Mouse (Mus musculus) intestine, embryonic 16.5 days (tissue): ENCODE measurements around the gene Klhl42. TPM values are rescaled to one million over a fixed set of nuclear protein-coding genes. Genes with fewer than 3 reads are reported as not detected.

ENCODE experiments used
- ATAC-seq: fragments of 200-750 bp; cut with Nextera tagmentation; 2 replicates; pipeline ENCODE4 v1.8.0; 2017; ENCODE audit warnings: moderate TSS enrichment, moderate library complexity
- H3K27ac ChIP-seq: fragments of 300-500 bp; sonication (generic); 2 replicates; pipeline ENCODE4 v1.5.1; 2014; ENCODE audit warnings: mild to moderate bottlenecking, low read length
- H3K27me3 ChIP-seq: fragments of 300-500 bp; sonication (generic); replicated peaks from 2 replicates; pipeline ENCODE4 v1.6.1; 2014; ENCODE audit warnings: low read length, control low read depth, mixed read lengths; ENCODE audit not compliant: control insufficient read depth, insufficient read depth
- H3K36me3 ChIP-seq: fragments of 300-500 bp; sonication (generic); 2 replicates; pipeline ENCODE4 v1.6.1; 2014; ENCODE audit warnings: low read length, control low read depth; ENCODE audit not compliant: control insufficient read depth, insufficient read depth
- H3K4me1 ChIP-seq: fragments of 300-500 bp; sonication (generic); 2 replicates; pipeline ENCODE4 v1.6.1; 2014; ENCODE audit warnings: low read length, control low read depth, mixed read lengths; ENCODE audit not compliant: control insufficient read depth, insufficient read depth
- H3K4me2 ChIP-seq: fragments of 300-500 bp; sonication (generic); 2 replicates; pipeline ENCODE4 v1.6.1; 2014; ENCODE audit warnings: low read depth, low read length, control low read depth
- H3K4me3 ChIP-seq: fragments of 300-500 bp; sonication (generic); 2 replicates; pipeline ENCODE4 v1.5.1; 2014; ENCODE audit warnings: mild to moderate bottlenecking, low read length
- H3K9ac ChIP-seq: fragments of 300-500 bp; sonication (generic); 2 replicates; pipeline ENCODE4 v1.6.1; 2014; ENCODE audit warnings: low read depth, low read length
- H3K9me3 ChIP-seq: fragments of 300-500 bp; sonication (generic); 2 replicates; pipeline ENCODE4 v1.6.1; 2016; ENCODE audit warnings: low read length, control low read depth; ENCODE audit not compliant: control insufficient read depth
- WGBS: fragments of 180-500 bp; shearing (Covaris S2); extraction: QIAGEN DNeasy Blood & Tissue Kit; methylation state at CpG from one replicate; pipeline ENCODE4 v1.1.7; 2014; 5-methylcytosine and 5-hydroxymethylcytosine counted together
- polyA plus RNA-seq: library from polyadenylated mRNA; unstranded; fragments of >200 nt; fragmentation: Nextera tagmentation; extraction: Ambion mirVana; gene quantifications from 2 replicates; pipeline ENCODE4 v1.2.1, GENCODE M21; 2015

Gene Klhl42
- polyA plus RNA-seq, 1 experiment from 2014 or later: 4.6 TPM

DNA sequence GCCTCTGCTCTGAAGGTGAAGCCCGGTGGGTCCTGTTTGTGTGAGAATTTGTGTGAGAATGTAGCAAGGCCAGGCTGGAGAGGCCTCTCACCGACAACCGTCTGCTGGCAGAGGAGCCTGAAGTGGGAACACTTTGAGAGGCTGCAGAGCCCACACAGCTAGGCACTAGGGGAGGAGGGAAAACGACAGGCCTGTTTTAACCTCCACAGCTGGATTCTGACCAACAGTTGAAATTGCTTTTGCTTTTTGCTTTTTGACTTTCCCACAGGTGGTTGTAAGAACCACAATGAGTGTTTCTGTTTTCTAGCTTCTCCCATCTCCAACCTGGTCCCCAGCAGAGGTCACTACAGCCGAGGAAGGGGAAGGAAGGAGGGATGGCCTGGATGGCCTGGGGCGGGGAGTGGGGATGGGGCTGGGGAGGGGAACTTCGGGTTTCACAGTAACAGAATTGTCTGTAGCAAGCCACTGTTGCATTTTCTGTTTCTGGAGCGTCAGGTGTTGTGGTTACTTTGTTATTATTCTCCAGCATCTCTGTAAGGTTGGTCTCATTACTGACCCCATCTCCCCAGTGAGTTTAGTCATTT lies 6.3 kb downstream of the Klhl42 start:
- Histone ChIP-seq H3K9ac (no peak overlapping the region), H3K36me3 (0 out of 2 replicates have a peak, but pooled peaks cover 2% of the 10 kb centered on the region), H3K27me3 (no peaks in the 10 kb centered on the region), H3K4me3 (no peak overlapping the region), H3K4me2 (no peak overlapping the region), H3K9me3 (no peaks in the 10 kb centered on the region), H3K27ac (no peak overlapping the region), H3K4me1 (peaks cover 25% of the 10 kb centered on the region)
- WGBS: 58% methylated on average over 8 of the region's 8 CpGs
- ATAC-seq: no peak

GRCm38 (mm10) chr6:147099458-147100277 lies 8.5 kb downstream of the Klhl42 start:
- no peak overlapping the region for H3K9ac ChIP-seq
- ATAC-seq: peak; percentile 78
- WGBS: 53% methylated on average over 19 of the region's 19 CpGs
- H3K9me3 ChIP-seq: no peaks in the 10 kb centered on the region
- H3K27ac ChIP-seq: no peak overlapping the region
- no peaks in the 10 kb centered on the region for H3K27me3 ChIP-seq
- no peak overlapping the region for H3K4me3 ChIP-seq
- H3K36me3 ChIP-seq: peaks cover 4% of the 10 kb centered on the region; the same call in 1 of the 2 replicates
- peaks cover 18% of the 10 kb centered on the region for H3K4me1 ChIP-seq
- no peak overlapping the region for H3K4me2 ChIP-seq

GRCm38 (mm10) chr6:147102293-147102692 lies 11.1 kb downstream of the Klhl42 start:
- H3K9me3 ChIP-seq: no peaks in the 10 kb centered on the region
- H3K4me3 ChIP-seq: no peak overlapping the region
- peaks cover 7% of the 10 kb centered on the region for H3K36me3 ChIP-seq
- peaks cover 16% of the 10 kb centered on the region for H3K4me1 ChIP-seq
- H3K4me2 ChIP-seq: no peak overlapping the region
- no peak overlapping the region for H3K9ac ChIP-seq
- ATAC-seq: no peak
- no peak overlapping the region for H3K27ac ChIP-seq
- 85% methylated on average over 3 of the region's 3 CpGs for WGBS
- no peaks in the 10 kb centered on the region for H3K27me3 ChIP-seq

DNA sequence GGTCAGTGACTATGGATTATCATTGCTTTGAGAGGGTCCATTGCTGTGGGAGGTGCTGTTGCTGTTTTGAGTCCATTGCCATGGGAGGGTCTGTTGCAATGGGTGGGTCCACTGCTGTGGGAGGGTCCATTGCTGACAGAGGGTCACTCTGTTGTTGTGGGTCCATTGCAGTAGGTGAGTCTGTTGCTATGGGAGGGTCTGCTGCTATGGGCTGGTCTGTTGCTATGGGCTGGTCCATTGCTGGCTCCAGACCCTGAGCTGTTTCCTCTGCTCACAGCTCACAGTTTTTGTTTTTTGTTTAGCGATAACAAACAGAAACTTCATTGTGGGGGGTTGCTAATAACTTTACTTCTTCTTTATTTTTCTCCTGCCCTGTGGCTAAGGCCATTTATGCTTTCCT lies 14.3 kb downstream of the Klhl42 start:
- H3K4me3 ChIP-seq: no peak overlapping the region
- H3K27ac ChIP-seq: no peak overlapping the region
- H3K9ac ChIP-seq: no peak overlapping the region
- peaks cover 15% of the 10 kb centered on the region for H3K36me3 ChIP-seq
- 94% methylated on average over 1 of the region's 1 CpGs for WGBS
- H3K4me1 ChIP-seq: no peaks in the 10 kb centered on the region
- H3K27me3 ChIP-seq: no peaks in the 10 kb centered on the region
- H3K4me2 ChIP-seq: no peak overlapping the region
- ATAC-seq: no peak
- H3K9me3 ChIP-seq: no peaks in the 10 kb centered on the region

DNA sequence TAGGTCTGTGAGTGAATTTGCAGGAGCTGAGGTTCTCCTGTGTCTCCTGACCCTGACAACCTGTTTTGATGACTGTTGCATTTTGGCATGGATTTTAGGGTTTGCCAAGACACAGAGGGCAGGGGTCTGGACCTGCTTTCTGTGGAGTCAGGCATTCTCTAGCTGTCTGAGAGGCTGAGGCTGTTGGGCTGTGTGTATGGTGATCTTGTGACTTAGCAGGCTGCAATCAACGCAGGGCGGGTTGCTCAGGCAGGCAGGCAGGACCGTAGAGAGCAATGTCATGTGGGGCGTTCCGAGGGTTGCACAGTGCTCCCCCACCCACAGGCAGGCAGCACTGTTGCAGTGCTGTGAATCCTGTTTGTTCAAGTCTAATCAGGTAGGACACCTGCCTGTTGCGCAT lies 15.5 kb downstream of the Klhl42 start:
- Histone ChIP-seq H3K27ac (no peak overlapping the region), H3K4me2 (no peak overlapping the region), H3K4me3 (no peak overlapping the region), H3K36me3 (peaks cover 15% of the 10 kb centered on the region), H3K9me3 (no peaks in the 10 kb centered on the region), H3K9ac (no peak overlapping the region), H3K27me3 (no peaks in the 10 kb centered on the region), H3K4me1 (no peaks in the 10 kb centered on the region)
- ATAC-seq: peak; percentile 64; the same call in 1 of the 2 replicates
- 85% methylated on average over 6 of the region's 6 CpGs for whole genome bisulfite sequencing

GRCm38 (mm10) chr6:147109283-147109682 lies 18.1 kb downstream of the Klhl42 start:
- peaks cover 13% of the 10 kb centered on the region for H3K36me3 ChIP-seq
- no peaks in the 10 kb centered on the region for H3K4me1 ChIP-seq
- no peaks in the 10 kb centered on the region for H3K27me3 ChIP-seq
- H3K27ac ChIP-seq: no peak overlapping the region
- no peak for ATAC-seq
- no peak overlapping the region for H3K4me2 ChIP-seq
- H3K9ac ChIP-seq: no peak overlapping the region
- no peaks in the 10 kb centered on the region for H3K9me3 ChIP-seq
- WGBS: 89% methylated on average over 7 of the region's 7 CpGs
- H3K4me3 ChIP-seq: no peak overlapping the region

DNA sequence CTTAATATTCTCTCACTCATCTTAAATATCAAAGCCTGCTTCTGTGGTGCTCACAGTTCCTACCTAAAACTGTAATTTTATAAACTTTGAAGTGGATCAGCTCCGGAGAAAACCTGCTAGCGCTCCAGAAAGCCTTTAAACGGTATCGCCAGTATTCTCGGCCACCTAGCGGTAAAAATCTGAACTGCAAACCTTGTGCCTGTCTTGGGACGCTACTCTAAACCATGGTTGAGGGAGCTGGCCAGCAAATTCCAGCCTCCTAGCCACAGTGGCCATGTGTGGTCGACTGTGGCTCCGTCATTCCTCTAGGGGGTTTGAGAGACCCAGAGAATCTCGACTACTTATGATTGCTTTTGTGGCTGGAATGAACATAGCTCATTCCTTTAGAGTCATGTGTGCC lies 25.4 kb downstream of the Klhl42 start:
- WGBS: 9% methylated on average over 10 of the region's 10 CpGs
- H3K4me3 ChIP-seq: no peak overlapping the region
- H3K9ac ChIP-seq: no peak overlapping the region
- H3K27me3 ChIP-seq: no peaks in the 10 kb centered on the region
- no peaks in the 10 kb centered on the region for H3K9me3 ChIP-seq
- no peak overlapping the region for H3K4me2 ChIP-seq
- H3K4me1 ChIP-seq: no peaks in the 10 kb centered on the region
- no peak overlapping the region for H3K27ac ChIP-seq
- H3K36me3 ChIP-seq: no peaks in the 10 kb centered on the region
- no peak for ATAC-seq

DNA sequence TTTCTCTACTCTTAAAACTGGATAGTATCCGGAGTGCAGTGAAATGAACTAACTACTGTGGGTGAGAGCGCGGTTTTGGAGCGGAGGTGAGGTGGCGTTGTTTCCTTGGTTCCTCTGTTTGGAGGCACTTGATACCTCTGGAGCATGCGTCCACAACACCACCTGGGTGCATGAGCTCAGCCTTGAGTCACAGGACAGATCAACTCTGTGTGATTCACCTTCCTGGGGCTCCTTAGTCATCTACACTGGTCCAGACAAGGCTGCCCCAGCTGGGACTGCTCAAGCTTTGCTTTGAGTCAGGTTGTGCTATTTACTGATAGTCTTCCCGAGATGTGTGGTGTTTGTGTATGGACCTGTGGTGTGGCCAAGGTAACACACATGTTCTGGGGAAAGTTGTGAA lies 26.6 kb downstream of the Klhl42 start:
- H3K4me1 ChIP-seq: no peaks in the 10 kb centered on the region
- H3K4me2 ChIP-seq: no peak overlapping the region
- H3K27me3 ChIP-seq: no peaks in the 10 kb centered on the region
- H3K27ac ChIP-seq: no peak overlapping the region
- ATAC-seq: no peak
- WGBS: 89% methylated on average over 7 of the region's 7 CpGs
- no peaks in the 10 kb centered on the region for H3K9me3 ChIP-seq
- H3K4me3 ChIP-seq: no peak overlapping the region
- H3K9ac ChIP-seq: no peak overlapping the region
- no peaks in the 10 kb centered on the region for H3K36me3 ChIP-seq

- Histone ChIP-seq H3K27ac (no peak overlapping the region), H3K9ac (no peak overlapping the region), H3K9me3 (no peaks in the 10 kb centered on the region), H3K4me3 (no peak overlapping the region), H3K27me3 (no peaks in the 10 kb centered on the region), H3K4me1 (no peaks in the 10 kb centered on the region), H3K4me2 (no peak overlapping the region), H3K36me3 (no peaks in the 10 kb centered on the region)
- 78% methylated on average over 3 of the region's 3 CpGs for WGBS
- no peak for ATAC-seq
Observed at GRCm38 (mm10) chr6:147118190-147118589, 27.0 kb downstream of the Klhl42 start.
